Mouse (Mus musculus): ENCODE measurements around the gene Tbx6.
"Not testable (repeated sequence)": the region's sequence is repeated elsewhere in the genome, so short reads cannot be mapped to it uniquely, and the experiment has no call there.

The Tbx6 gene

GRCm38 (mm10) chr7:126767001-126767400, 14.3 kb upstream of the Tbx6 start:
- no peak for DNase-seq (ENCODE audit: low read depth, low spot score)

GRCm38 (mm10) chr7:126770784-126771183, 10.5 kb upstream of the Tbx6 start:
- DNase-seq (ENCODE audit: low read depth, low spot score): no peak

GRCm38 (mm10) chr7:126773351-126773750, 7.9 kb upstream of the Tbx6 start:
- no peak for DNase-seq (ENCODE audit: low read depth, low spot score)

GRCm38 (mm10) chr7:126774463-126774862, 6.8 kb upstream of the Tbx6 start:
- no peak for DNase-seq (ENCODE audit: low read depth, low spot score)

- DNase-seq (ENCODE audit: low read depth, low spot score): no peak
These were observed 5.9 kb upstream of the Tbx6 start for GRCm38 (mm10) chr7:126775185-126775977.

- DNase-seq (ENCODE audit: low read depth, low spot score): no peak
These were observed 5.4 kb upstream of the Tbx6 start for GRCm38 (mm10) chr7:126775978-126776234.

GRCm38 (mm10) chr7:126776598-126777057, 4.7 kb upstream of the Tbx6 start, which contains the start of gene Ypel3:
Gene Ypel3 (plus strand): TSS chr7:126776955.
- no peak for DNase-seq (ENCODE audit: low read depth, low spot score)

- no peak for DNase-seq (ENCODE audit: low read depth, low spot score)
These were observed 3.8 kb upstream of the Tbx6 start for GRCm38 (mm10) chr7:126777476-126777875.

- DNase-seq (ENCODE audit: low read depth, low spot score): no peak
These were observed 3.1 kb upstream of the Tbx6 start for GRCm38 (mm10) chr7:126778147-126778546.

GRCm38 (mm10) chr7:126779101-126779500, 2.2 kb upstream of the Tbx6 start:
- not testable (repeated sequence) for DNase-seq (ENCODE audit: low read depth, low spot score)

GRCm38 (mm10) chr7:126779983-126780970, 1.0 kb upstream of the Tbx6 start:
- DNase-seq (ENCODE audit: low read depth, low spot score): peak; percentile 63

GRCm38 (mm10) chr7:126781661-126782370, 533 bp downstream of the Tbx6 start:
- no peak for DNase-seq (ENCODE audit: low read depth, low spot score)

GRCm38 (mm10) chr7:126782693-126783092, 1.4 kb downstream of the Tbx6 start:
- no peak for DNase-seq (ENCODE audit: low read depth, low spot score)

- no peak for DNase-seq (ENCODE audit: low read depth, low spot score)
These were observed 3.2 kb downstream of the Tbx6 start for GRCm38 (mm10) chr7:126784469-126784868.

GRCm38 (mm10) chr7:126785056-126785455, 3.8 kb downstream of the Tbx6 start:
- no peak for DNase-seq (ENCODE audit: low read depth, low spot score)

GRCm38 (mm10) chr7:126786142-126786541, 4.9 kb downstream of the Tbx6 start:
- no peak for DNase-seq (ENCODE audit: low read depth, low spot score)

- DNase-seq (ENCODE audit: low read depth, low spot score): no peak
These were observed 7.9 kb downstream of the Tbx6 start for GRCm38 (mm10) chr7:126789141-126789540.

GRCm38 (mm10) chr7:126791851-126792720, 10.8 kb downstream of the Tbx6 start, which contains the start of gene Ppp4c:
Gene Ppp4c (minus strand): TSS chr7:126792496.
- DNase-seq (ENCODE audit: low read depth, low spot score): peak; percentile 92

- DNase-seq (ENCODE audit: low read depth, low spot score): no peak
These were observed 11.6 kb downstream of the Tbx6 start for GRCm38 (mm10) chr7:126792721-126793443.

Measured in WW6 (cell line).